Mouse (Mus musculus): ENCODE measurements around the gene Sec61a1.

GRCm38 (mm10) chr6:88483111-88483510 lies 35.6 kb downstream of the Sec61a1 start:
- TF ChIP-seq POLR2A (IDR thresholded peaks at IDR 0.05; ENCODE audit: borderline replicate concordance, extremely low read depth, low read depth, low read length) = no peak
- no peak for TF ChIP-seq CTCF (IDR thresholded peaks at IDR 0.05; ENCODE audit: insufficient read depth, low read length)

Measured in lung, adult 2 months (tissue).